Mouse (Mus musculus): ENCODE data around the gene Zfp329. TPM values are rescaled to one million over a fixed set of nuclear protein-coding genes. Genes with fewer than 3 reads are reported as not detected.

Gene Zfp329
- polyA plus RNA-seq, 1 experiment from 2014 or later = 13.6 TPM

- under 1% methylated on average over 57 of the region's 57 CpGs for whole genome bisulfite sequencing
- DNase-seq (ENCODE audit: low spot score) = peak; percentile 93
- H3K4me1 ChIP-seq = peaks cover 14% of the 10 kb centered on the region
- no peaks in the 10 kb centered on the region for H3K27me3 ChIP-seq (ENCODE audit: insufficient read depth, poor library complexity, severe bottlenecking)
- peaks cover 2% of the 10 kb centered on the region; the same call in 1 of the 2 replicates for H3K9me3 ChIP-seq
- peak overlapping the region; percentile 91 for H3K27ac ChIP-seq
- peak overlapping the region; percentile 87 for H3K4me3 ChIP-seq
- peaks cover 2% of the 10 kb centered on the region for H3K36me3 ChIP-seq
Observed at GRCm38 (mm10) chr7:12780151-12780830, 38.4 kb downstream of the Zfp329 start.

GRCm38 (mm10) chr7:12779782-12780150 is 38.9 kb downstream of the Zfp329 start:
- Histone ChIP-seq H3K36me3 (peaks cover 7% of the 10 kb centered on the region), H3K9me3 (peaks cover 2% of the 10 kb centered on the region; the same call in 1 of the 2 replicates), H3K27me3 (ENCODE audit: insufficient read depth, poor library complexity, severe bottlenecking) (no peaks in the 10 kb centered on the region), H3K4me1 (peaks cover 14% of the 10 kb centered on the region), H3K27ac (peak overlapping the region; percentile 91), H3K4me3 (peak overlapping the region; percentile 87)
- 24% methylated on average over 10 of the region's 10 CpGs for WGBS
- no peak for DNase-seq (ENCODE audit: low spot score)

GRCm38 (mm10) chr7:12779141-12779540 is 39.5 kb downstream of the Zfp329 start:
- Histone ChIP-seq H3K4me1 (peaks cover 14% of the 10 kb centered on the region), H3K4me3 (peak overlapping the region; percentile 87; the same call in 1 of the 2 replicates), H3K36me3 (peaks cover 14% of the 10 kb centered on the region), H3K27ac (no peak overlapping the region), H3K27me3 (ENCODE audit: insufficient read depth, poor library complexity, severe bottlenecking) (no peaks in the 10 kb centered on the region), H3K9me3 (peaks cover 2% of the 10 kb centered on the region; the same call in 1 of the 2 replicates)
- WGBS = 84% methylated on average over 5 of the region's 5 CpGs
- DNase-seq (ENCODE audit: low spot score) = no peak

- no peaks in the 10 kb centered on the region for H3K27me3 ChIP-seq (ENCODE audit: insufficient read depth, poor library complexity, severe bottlenecking)
- H3K4me1 ChIP-seq = peaks cover 5% of the 10 kb centered on the region
- H3K9me3 ChIP-seq = no peaks in the 10 kb centered on the region
- no peak overlapping the region for H3K27ac ChIP-seq
- no peak for DNase-seq (ENCODE audit: low spot score)
- WGBS = 94% methylated on average over 1 of the region's 1 CpGs
- no peak overlapping the region for H3K4me3 ChIP-seq
- peaks cover 56% of the 10 kb centered on the region for H3K36me3 ChIP-seq
Observed at GRCm38 (mm10) chr7:12774606-12775005, 44.1 kb downstream of the Zfp329 start.

GRCm38 (mm10) chr7:12774111-12774510 is 44.5 kb downstream of the Zfp329 start:
- 86% methylated on average over 9 of the region's 9 CpGs for WGBS
- H3K27me3 ChIP-seq (ENCODE audit: insufficient read depth, poor library complexity, severe bottlenecking) = no peaks in the 10 kb centered on the region
- H3K4me1 ChIP-seq = no peaks in the 10 kb centered on the region
- H3K27ac ChIP-seq = no peak overlapping the region
- DNase-seq (ENCODE audit: low spot score) = no peak
- no peaks in the 10 kb centered on the region for H3K9me3 ChIP-seq
- no peak overlapping the region for H3K4me3 ChIP-seq
- peaks cover 61% of the 10 kb centered on the region for H3K36me3 ChIP-seq

Other genes starting within 250 kb of the Zfp329 start
- 0.01 TPM in 1 of 2 replicates, not detected in the other for gene Vmn2r53, start 210.1 kb downstream of the Zfp329 start, polyA plus RNA-seq (2016; fragmentation: Nextera tagmentation; extraction: Ambion mirVana)
- gene Vmn2r54, start 178.5 kb downstream of the Zfp329 start, polyA plus RNA-seq (2016; fragmentation: Nextera tagmentation; extraction: Ambion mirVana) = not detected in 2 replicates
- gene Vmn2r55, start 133.9 kb downstream of the Zfp329 start, polyA plus RNA-seq (2016; fragmentation: Nextera tagmentation; extraction: Ambion mirVana) = not detected in 2 replicates
- not detected in 2 replicates for gene Vmn2r56, start 83.9 kb downstream of the Zfp329 start, polyA plus RNA-seq (2016; fragmentation: Nextera tagmentation; extraction: Ambion mirVana)
- gene Zscan18, start 15.2 kb downstream of the Zfp329 start, polyA plus RNA-seq (2016; fragmentation: Nextera tagmentation; extraction: Ambion mirVana) = 10.7 and 10.8 TPM in 2 replicates
- 24.1 and 25.4 TPM in 2 replicates for gene Zfp110, start 15.9 kb upstream of the Zfp329 start, polyA plus RNA-seq (2016; fragmentation: Nextera tagmentation; extraction: Ambion mirVana)
- 3.1 TPM in 2 replicates for gene Zfp128, start 62.3 kb upstream of the Zfp329 start, polyA plus RNA-seq (2016; fragmentation: Nextera tagmentation; extraction: Ambion mirVana)
- 12.9 and 14.8 TPM in 2 replicates for gene Zscan22, start 79.0 kb upstream of the Zfp329 start, polyA plus RNA-seq (2016; fragmentation: Nextera tagmentation; extraction: Ambion mirVana)
- gene Rps5, start 103.4 kb upstream of the Zfp329 start, polyA plus RNA-seq (2016; fragmentation: Nextera tagmentation; extraction: Ambion mirVana) = 662 and 793 TPM in 2 replicates
- 1.1 TPM in 2 replicates for gene Rnf225, start 108.6 kb upstream of the Zfp329 start, polyA plus RNA-seq (2016; fragmentation: Nextera tagmentation; extraction: Ambion mirVana)
- 7.8 and 8.4 TPM in 2 replicates for gene Zfp324, start 147.0 kb upstream of the Zfp329 start, polyA plus RNA-seq (2016; fragmentation: Nextera tagmentation; extraction: Ambion mirVana)
- gene Zfp446, start 159.0 kb upstream of the Zfp329 start, polyA plus RNA-seq (2016; fragmentation: Nextera tagmentation; extraction: Ambion mirVana) = 8.2 and 8.4 TPM in 2 replicates
- not detected in 2 replicates for gene Slc27a5, start 179.3 kb upstream of the Zfp329 start, polyA plus RNA-seq (2016; fragmentation: Nextera tagmentation; extraction: Ambion mirVana)
- gene Trim28, start 180.3 kb upstream of the Zfp329 start, polyA plus RNA-seq (2016; fragmentation: Nextera tagmentation; extraction: Ambion mirVana) = 219 and 367 TPM in 2 replicates
- 18.2 and 20.8 TPM in 2 replicates for gene Zbtb45, start 191.2 kb upstream of the Zfp329 start, polyA plus RNA-seq (2016; fragmentation: Nextera tagmentation; extraction: Ambion mirVana)
- gene Chmp2a, start 215.9 kb upstream of the Zfp329 start, polyA plus RNA-seq (2016; fragmentation: Nextera tagmentation; extraction: Ambion mirVana) = 129 and 142 TPM in 2 replicates
- 159 and 189 TPM in 2 replicates for gene Ube2m, start 219.4 kb upstream of the Zfp329 start, polyA plus RNA-seq (2016; fragmentation: Nextera tagmentation; extraction: Ambion mirVana)
- 2.2 and 3.1 TPM in 2 replicates for gene Mzf1, start 235.9 kb upstream of the Zfp329 start, polyA plus RNA-seq (2016; fragmentation: Nextera tagmentation; extraction: Ambion mirVana)

Measured in heart, embryonic 10.5 days (tissue).